Mouse (Mus musculus): ENCODE results near the gene Lrif1.

DNA sequence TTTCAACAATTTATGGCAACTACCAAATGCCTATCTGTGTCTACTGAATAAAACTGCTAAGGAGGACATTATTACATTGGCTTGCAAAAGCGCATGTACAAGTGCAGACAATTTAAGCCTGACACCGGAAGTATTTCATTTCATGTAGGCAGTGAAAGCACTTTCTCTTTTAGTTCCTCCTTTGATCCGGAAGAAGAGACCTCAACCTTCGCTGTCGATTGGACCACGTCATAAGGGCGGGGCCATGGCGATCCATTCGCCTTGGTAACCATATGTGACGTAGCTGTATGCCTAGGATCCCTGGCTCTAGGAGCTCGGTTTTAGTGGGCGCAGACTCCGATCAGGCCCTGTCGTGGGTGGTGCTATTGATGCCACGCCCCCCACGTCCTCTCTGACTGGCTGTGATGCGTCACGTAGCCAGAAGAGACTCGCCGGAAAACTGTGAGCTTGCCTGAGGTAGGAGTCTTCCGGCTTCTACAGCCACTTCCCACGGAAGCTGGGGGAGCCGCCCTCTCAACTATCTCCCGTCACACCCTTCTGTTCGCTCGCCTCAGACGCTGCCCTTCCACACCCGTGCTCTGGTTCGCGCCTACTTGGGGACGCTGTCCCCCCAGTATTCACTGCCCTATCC is 36.7 kb downstream of the Lrif1 start:
- TF ChIP-seq CTCF (IDR thresholded peaks at IDR 0.05; ENCODE audit: insufficient read depth, low read depth, low read length) (no peak), POLR2A (IDR thresholded peaks at IDR 0.05; ENCODE audit: insufficient read depth, low read depth, low read length) (no peak)

Measured in olfactory bulb, adult 2 months (tissue).